Mouse (Mus musculus): ENCODE data around the gene Plvap.

The Plvap gene

DNA sequence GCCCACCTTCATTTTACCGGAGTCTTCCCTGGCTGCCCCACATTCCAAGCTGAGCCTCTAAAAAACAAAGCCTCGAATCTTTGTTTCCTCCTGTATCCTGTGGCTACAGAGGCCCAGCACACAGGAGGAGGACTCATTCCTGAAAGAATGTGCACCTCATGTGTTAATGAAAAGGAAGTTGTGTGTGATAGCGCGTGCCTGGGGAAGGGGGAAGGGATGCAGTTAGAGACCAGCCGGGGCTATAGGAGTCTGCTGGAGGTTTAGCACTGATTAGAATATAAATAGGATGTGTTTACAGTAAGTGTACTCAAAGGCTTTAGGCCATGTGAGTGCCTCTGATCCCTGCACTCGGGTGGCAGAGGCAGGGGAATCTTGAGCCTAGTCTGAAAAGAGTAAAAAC lies 14.7 kb upstream of the Plvap start:
- DNase-seq (ENCODE audit: low spot score), result no peak

DNA sequence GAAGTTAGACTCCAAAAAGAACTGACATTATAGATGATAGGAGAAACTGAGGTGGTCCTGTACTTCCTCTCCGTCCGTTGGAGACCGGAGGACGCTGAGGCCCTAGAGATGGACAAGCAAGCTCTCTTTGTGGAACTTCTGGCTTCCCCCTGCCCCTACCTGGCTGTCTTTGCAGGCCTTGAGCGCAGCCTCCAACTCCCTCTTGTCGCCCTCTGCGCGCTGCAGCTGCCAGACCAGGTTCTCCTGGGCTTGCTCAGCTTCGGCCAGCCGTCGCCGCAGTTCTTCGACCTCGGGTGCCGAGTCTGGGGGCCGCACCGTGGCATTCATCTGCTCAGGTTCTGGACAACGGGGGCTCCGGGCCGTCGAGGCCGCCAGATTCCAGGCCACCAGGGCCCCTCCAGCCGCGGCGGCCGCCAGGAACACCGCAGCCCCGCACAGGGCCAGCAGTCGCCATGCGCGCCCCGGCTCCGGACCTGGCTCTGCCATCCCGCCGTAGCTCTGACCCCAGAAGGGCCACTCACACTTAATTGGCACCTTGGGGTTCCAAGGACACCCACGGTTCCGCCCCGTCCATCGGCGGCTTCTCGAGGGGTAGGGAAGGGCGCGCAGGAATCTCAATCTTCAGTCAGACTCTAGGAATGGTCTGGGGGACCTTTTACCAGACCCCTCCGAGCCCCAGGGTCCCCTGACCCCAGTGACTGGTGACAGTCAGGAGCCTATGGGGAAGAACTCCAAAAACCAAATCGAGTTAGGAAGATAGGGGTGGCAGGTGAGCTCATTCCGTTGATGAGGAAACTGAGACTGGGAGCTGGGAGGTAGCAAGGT lies 13.9 kb upstream of the Plvap start, which contains the start of gene Ccdc194:
Gene Ccdc194, minus strand, starts transcription at position 486 of the 825 bp plus-strand sequence.
- DNase-seq (ENCODE audit: low spot score), result no peak

DNA sequence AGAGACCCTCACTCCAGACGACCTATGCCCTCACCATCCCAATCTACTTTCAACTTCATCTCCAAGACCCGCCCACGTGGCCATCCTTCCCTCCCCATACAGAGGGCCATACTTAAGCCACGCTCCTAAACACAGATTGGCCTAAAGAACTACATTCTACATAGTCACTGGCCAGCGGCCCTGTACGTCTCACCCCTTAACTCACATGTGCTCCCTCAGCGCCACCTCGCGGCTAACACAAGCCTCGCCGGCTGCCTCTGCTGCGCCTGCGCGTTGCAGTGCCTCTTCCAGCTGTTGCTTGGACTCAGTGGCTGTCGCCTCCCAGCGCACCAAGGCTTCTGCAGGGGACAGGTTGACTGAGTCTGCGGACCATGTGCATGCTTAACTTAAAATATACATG lies 10.1 kb upstream of the Plvap start:
- peak; percentile 95 for DNase-seq (ENCODE audit: low spot score)

DNA sequence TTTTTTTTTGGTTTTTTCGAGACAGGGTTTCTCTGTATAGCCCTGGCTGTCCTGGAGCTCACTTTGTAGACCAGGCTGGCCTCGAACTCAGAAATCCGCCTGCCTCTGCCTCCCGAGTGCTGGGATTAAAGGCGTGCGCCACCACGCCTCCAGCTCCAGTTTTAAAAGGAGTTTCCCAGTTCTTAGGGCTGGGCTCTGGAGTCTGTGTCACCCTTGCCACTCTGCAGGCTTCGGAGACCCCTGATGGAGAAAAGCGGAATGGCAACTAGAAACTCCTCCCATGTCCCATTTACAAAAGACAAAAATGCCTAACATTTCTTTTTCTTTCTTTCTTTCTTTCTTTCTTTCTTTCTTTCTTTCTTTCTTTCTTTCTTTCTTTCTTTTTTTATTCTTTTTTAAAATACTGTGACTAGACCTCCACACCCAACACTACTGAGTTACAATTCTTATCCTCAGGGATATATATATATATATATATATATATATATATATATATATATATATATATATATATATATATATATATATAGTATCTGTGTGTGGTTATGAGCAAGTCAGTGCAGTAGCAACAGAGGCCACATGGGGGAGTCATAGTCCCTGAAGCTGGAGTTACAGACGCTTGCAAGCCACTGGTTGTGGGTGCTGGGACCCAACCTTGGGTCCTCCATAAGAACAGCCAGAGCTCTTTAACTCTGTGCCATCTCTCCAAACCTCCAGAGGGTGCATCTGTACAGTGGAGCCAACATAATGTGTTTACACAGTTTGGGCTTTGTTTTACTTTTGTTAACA lies 7.7 kb upstream of the Plvap start:
- DNase-seq (ENCODE audit: low spot score), result peak; percentile 67

DNA sequence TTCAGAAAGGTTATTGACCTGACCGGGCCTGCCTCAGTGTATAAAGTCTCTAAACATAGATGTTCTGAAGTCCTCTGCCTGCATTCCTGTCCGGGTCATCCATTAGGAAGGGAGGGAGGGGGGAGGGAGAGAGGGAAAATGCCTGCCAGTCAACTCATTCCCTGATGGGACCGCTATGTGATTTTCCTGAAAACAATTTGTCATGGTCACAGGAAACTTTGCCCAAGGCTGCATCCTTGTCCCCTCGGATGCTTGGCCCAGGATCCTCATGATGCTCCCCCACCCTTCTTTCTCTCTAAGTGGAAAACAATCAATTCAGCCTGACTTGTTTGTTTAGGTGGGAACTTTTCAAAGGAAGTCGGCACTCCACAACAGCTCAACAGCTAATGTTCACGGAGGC lies 5.2 kb upstream of the Plvap start:
- no peak for DNase-seq (ENCODE audit: low spot score)

DNA sequence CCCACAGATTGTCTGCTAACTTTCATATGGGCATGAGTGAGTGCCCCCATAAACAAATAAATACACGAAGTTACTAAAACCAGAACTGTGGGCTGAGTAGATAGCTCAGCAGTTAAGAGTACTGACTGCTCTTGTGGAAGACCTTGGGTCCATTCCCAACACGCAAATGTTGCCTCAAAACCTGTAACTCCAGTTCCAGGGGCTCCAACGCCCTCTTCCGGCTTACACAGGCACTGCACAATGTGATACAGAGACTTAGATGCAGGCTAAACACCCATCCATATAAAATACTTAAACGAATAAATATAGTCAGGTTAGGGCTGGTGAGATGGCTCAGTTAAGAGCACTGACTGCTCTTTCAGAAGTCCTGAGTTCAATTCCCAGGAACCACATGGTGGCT lies 3.5 kb upstream of the Plvap start:
- no peak for DNase-seq (ENCODE audit: low spot score)

DNA sequence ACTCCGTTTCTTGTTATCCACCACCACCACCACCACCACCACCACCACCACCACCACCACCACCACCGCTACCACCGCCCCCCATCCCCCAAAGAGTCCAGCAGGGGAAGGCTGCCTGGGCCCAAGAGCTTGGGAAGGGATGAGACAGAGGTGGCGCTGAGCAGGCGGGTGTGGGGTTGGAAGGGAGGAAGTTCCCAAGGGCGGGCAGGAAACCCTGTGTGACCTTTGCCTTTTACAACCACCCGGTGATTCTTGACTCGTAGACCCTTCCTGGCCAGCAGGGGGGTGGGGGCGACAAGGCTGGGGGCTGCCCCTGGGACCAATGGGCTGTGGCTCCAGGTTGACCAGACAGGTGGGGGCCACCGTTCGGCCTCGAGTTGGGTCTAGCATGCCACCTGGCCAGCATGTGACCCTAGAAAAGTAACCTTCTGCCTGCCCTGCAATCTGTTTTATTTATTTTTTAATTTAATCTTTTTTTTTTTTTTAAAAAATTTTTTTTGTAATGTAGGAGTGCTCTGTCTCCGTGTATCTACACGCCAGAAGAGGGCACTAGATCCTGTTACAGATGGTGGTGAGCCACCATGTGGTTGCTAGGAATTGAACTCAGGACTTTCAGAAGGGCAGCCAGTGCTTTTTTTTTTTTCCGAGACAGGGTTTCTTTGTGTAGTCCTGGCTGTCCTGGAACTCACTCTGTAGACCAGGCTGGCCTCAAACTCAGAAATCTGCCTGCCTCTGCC lies 1.6 kb upstream of the Plvap start:
- no peak for DNase-seq (ENCODE audit: low spot score)

DNA sequence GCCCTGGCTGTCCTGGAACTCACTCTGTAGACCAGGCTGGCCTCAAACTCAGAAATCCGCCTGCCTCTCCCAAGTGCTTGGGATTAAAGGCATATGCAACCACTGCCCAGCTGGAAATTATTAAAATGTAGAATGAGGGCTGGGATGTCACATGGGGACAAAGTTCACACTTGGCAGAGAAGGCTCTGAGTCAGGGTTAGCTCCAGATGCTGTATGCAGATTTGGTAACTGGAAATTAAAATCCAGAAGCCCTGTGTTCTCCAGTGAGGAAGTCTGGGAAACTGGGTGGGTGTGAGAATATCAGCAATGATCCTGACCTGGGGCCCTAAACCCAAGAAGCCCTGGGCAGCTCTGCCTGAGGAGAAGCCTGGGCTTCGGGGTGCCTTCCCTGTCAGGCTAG lies 2.2 kb downstream of the Plvap start:
- DNase-seq (ENCODE audit: low spot score), result no peak

DNA sequence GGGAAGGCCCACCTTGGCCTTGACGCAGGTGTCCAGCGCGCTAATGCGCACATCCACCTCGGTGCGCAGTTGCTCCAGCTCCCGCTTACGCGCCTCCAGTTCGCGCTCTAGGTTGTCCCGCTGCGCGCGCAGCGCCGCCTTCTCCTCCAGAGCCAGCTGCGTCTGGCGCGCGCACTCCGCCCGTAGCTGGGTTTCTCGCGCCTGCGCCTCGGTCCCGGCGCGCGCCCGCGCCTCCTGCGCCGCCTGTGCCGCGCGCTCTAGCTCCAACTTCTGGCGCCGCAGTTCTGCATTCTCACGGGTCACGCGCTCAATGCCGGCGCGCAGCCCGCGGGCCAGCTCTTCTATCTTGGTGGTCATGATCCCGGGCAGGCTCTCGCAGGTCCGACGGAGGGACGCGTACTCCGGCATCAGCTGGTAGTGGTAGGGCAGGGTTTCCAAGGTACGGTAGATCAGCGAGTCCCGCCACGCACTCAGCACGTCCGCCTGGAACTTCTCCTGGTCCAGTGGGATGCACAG lies 3.9 kb downstream of the Plvap start:
- peak; percentile 68 for DNase-seq (ENCODE audit: low spot score)

DNA sequence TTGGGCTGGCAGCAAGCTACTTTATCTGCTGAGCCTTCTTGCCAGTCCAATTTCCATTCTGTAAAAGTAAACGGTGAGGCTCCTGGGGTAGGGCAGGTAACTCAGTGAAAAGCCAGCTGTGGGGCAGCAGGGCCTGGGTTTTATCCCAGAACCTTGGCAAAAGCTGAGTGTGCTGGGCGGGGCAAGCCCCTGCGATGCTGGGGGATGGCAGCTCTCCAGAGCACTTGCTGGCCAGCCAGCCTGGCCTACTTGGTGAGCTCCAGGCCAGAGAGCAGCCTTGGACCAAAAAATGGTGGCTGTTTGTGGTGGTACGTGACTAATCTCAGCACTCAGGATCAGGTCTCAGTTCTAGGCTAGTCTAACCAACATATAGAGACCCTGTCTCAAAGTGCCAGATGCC lies 5.6 kb downstream of the Plvap start:
- no peak for DNase-seq (ENCODE audit: low spot score)

DNA sequence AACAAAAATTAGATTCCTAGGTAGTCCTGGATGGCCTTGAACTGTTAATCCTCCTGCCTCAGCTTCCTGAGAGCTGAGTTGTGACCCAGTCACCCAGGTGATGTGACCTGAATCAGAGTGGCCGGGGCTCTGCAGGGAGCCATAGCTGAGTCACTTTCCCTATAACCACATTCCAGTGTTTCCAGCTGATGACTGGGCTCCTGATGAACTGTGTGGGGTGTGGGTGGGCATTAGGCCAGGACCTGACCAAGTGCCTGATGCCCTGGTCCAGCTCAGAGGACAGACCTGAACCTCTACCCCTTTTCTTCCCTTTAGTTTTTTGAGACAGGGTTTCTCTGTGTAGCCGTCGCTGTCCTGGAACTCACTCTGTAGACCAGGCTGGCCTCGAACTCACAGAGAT lies 6.2 kb downstream of the Plvap start:
- no peak for DNase-seq (ENCODE audit: low spot score)

DNA sequence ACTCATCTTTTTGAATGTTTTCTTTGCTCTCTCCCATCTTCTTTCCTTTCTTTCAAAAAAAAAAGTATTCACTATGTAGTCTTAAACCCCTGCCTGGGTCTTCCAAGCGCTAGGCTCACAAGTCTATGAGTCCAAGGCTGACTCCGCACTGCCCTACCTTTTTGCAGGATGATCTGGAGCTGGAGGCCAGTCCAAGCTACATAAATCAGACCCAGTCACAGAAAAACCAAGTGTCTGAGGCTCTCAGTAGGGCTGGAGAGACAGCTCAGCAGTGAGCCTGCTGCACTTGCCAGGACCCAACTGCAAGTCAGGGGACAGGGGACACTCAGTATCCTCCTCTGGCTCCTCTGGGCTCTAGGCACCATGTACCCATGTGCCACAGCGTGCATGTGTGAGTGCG lies 7.2 kb downstream of the Plvap start:
- DNase-seq (ENCODE audit: low spot score), result no peak

DNA sequence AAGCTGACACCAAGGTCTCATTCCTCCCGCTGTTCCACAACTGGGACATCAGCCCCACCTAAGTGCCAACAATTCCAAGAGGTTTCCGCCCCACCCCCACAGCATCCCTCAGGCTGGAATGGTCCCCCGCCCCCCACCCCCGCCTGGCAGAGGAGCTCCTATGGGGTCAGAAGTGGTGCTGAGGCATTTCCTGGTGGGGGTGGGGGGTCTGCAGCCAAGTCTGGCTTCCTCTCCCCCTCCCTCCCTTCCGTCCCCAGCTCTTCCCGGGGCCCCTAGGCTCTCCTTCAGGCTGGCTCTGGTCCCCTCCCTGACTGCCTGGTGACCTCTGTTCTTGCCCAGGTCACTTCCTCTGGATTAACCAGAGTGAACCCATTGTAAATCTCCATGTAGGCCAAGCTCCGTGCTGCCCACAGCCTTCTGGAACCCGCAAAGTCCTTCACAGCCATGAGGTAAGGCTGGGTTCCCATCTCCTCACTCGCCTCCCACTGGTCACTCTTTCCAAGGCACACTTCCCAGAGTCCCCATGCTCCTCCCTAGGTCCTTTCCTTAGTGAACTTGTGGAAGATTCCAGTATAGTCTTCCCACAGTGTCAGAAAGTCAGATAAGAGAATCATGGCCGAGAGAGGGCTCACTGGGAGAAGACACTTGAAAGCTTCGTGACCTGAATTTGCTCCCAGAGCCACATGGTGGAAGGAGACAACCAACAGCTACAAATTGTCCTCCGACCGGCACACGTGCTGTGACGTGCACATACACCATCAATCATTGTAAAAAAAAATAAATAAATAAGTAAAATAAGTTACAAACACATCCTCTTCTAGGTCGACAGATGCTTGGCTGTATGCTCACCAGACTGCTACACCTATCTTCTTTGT lies 12.5 kb downstream of the Plvap start:
- no peak for DNase-seq (ENCODE audit: low spot score)

DNA sequence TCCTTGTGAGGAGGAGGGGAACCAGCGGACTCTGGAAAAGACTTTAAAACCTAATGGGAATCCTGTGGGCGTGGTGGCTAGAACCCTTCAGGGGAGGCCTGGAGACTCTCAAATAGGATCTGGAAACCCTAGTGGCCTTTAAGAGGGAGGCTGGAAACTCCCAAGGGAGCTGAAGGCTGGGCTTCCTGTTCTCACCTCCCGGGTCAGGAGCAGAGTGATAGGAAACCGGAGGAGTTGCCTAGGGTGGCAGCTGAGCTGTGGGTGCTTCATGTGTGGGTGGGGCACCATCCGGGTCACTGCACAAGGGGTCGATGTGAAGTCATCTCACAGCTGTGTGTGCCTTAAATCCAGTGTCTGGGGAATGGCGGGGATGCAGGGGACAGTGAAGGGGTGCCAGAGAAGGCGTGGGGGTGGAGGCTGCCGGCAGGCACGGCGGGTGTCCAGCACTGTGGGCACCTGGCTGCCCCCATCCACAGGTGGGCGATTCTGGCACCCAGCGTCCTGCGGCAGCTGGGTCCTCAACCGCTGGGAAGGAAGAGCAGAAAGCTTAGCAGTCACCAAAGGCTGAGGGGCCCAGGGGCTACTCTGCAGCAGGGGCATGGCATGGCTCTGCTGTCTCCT lies 13.6 kb downstream of the Plvap start:
- DNase-seq (ENCODE audit: low spot score), result no peak

DNA sequence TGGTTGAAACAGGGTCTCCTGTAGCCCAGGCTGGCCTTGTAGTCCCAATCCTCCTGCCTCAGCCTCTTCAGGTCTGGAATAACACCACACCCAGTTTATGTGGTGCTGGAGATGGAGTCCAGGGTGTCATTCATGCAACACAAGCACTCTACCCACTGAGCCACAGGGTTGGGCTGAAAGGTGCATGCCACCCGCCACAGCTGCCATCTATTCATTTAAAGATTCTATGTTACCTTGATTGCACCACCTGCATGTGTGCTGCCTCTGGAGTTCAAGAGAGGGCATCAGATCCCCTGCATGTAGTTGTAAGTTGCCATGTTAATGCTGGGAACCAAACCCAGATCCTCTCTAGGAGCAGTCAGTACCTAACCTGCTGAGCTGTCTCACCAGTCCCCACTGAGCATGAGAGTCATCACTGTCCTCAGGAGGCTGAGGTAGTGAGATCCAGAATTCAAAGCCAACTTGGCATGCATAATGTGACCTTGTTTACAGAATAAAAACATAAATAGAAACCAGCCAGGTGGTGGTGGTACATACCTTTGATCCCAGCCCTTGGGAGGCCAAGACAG lies 14.4 kb downstream of the Plvap start:
- DNase-seq (ENCODE audit: low spot score), result no peak

DNA sequence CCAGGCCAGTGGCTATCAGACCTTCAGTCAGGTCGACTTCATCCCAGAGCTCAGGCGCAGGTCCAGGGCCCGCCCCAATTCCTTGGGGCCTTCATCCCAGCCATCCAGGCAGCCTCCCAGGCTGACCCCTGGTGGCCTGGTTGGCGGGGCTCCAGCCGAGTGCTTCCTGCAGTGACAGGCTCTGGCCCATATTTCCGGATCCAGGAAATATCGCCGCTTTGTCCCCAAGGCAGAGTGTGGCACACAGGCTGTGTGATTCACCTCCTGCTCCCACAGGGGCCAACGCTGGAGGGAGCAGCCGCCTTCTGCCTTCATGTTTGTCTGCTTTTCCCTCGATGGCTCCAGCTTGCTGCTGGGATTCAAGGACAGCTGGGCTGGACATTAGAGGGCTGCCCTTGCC lies 15.1 kb downstream of the Plvap start:
- peak; percentile 84 for DNase-seq (ENCODE audit: low spot score)

DNA sequence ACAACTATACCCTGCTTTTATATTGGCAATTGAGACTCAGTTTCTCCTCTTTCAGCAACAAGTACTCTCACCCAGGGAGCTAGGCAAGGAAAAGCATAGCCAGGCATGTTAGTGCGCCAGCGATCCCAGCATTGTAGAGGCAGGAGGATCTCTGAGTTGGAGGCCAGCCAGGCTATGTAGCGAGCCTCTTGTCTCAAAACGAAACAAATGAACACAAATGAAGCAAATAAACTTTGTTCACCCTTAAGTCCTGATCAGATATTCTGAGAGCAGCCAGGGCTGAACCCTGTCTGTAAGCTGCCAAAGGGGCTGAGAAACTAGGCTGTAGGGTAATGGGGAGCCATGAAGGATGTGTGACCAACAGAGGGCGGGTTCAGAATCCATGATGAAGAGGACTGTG lies 15.7 kb downstream of the Plvap start:
- no peak for DNase-seq (ENCODE audit: low spot score)

DNA sequence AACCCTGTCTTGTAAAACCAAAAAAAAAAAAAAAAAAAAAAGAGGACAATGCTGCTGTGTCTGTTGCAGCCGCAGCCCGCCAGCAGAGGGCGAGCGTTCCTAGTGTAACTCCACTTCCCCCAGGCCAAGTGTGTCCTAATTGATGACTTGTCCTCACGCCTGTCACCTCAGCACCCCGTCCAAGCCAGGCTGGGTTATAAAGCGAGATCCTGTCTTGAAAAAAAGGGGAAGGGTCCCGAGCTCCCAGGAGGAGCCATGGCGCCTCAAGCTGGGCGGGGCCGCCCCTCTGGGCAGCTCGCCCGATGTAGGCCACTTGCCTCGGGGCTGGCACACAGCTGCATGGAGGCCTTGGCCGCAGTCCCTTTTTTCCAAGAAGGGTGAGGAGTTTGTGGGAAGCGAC lies 16.5 kb downstream of the Plvap start:
- peak; percentile 88 for DNase-seq (ENCODE audit: low spot score)

DNA sequence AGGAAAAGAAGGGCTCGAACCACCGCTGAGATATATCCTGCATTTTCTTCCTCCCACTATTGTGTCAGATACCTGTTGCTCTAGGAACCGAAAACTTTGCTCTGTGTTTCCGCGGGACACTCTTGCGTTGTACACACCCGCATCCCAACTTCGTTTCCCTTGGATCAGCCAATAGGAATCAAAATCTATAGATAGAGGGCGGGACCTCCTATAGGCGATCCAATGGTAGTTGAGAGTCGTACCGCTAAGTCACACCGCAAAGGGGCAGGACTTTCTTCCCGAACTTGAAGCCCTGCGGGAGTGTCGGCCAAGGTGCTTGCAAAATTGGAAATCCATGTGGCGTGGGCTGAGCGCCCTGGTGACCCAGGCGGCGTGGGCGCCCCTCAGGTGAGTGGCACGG lies 23.1 kb downstream of the Plvap start:
- peak; percentile 89 for DNase-seq (ENCODE audit: low spot score)

DNA sequence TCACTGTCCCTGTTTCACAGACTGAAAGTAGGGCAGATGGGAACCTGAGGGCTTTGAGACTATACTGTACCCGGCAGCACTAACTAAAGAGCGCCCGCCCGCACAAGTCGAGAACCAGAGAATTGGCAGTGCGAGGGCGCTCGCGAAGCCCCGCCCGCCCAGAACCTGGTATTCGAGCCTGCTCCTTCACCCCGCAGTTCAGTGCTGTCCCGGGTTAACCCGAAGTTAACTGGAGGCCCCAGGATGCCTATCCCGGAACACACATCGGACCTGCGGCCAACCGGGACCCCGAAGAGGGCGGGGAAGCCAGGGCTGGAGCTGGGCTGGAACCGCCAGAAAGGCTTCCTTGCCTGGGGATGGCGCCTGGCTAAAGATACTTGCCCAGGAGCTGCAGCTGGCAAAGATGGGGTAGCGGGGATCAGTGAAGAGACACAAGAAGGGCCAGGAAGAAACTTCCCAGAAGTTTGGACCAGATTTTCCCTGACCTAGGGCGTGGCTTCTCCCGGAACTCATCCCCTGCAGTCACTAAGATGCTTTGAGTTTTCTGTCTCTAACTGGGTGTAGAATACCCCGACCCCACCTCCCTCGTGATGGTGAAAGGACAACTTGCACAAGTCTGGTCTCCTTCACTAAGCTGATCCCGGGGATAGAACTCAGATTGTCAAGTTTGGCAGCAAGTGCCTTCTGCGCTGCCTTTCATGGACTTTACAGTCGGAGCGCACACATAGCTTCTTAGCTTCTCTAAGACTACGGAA lies 23.7 kb downstream of the Plvap start, which contains the start of gene Gtpbp3:
Gene Gtpbp3, plus strand, starts transcription at position 413 of the 755 bp plus-strand sequence.
- peak; percentile 86 for DNase-seq (ENCODE audit: low spot score)

All from urinary bladder, postnatal 14 days (tissue).